12 mouse cellular contexts compared by ENCODE assay signal in the genomic region with DNA sequence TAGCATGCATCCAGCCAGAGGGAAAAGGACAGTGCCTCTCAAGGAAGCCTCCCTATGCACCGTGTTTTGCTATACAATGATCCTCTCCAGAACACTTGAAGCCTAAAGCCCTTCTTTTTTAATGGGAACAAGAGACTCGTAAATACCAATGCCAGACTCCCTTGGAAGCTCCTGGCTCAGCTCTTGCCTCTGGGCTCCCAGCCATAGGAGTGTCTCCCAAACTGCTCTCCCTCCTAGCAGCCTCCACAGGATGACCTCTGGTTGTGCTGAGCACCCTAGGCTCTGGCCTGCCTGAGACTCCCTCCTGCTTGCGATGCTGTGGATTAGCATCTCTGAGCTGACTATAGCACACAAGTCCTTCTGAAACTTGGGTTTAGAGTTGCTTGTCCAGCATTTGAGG. TPM values are rescaled to one million over a fixed set of nuclear protein-coding genes. Genes with fewer than 3 reads are reported as not detected.
A peak's percentile ranks its signal among the peaks of the same experiment; 100 is the strongest.
DNase-seq lines count a peak whose midpoint lies in the region; ATAC-seq and TF ChIP-seq lines count a peak whose summit lies in the region.
"Had no signal": no experiment of that assay in that cellular context is flagged by ENCODE, and none has a peak within 500 bp of the region (broad histone marks: within the 10 kb centered on the region; RNA-seq: fewer than 3 reads in every experiment).

No protein-coding gene starts in this region.

- H3K27me3 ChIP-seq in kidney, adult 2 months (replicated peaks; ENCODE audit: control insufficient read depth, insufficient read depth, low read length), result no peaks in the 10 kb centered on the region
- no peaks in the 10 kb centered on the region for H3K27me3 ChIP-seq in kidney, embryonic 14.5 days (ENCODE audit: control insufficient read depth, insufficient read depth, low read length)
- no peaks in the 10 kb centered on the region for H3K27me3 ChIP-seq in limb, embryonic 15.5 days
- H3K27me3 ChIP-seq in midbrain, embryonic 15.5 days (replicated peaks), result 0 out of 2 replicates have a peak, but pooled peaks cover 5% of the 10 kb centered on the region

- no peak for TF ChIP-seq POLR2A in kidney, adult 2 months (IDR thresholded peaks at IDR 0.05; ENCODE audit: low read depth, low read length)

- no peak overlapping the region for H3K9ac ChIP-seq in kidney, embryonic 14.5 days (ENCODE audit: low read depth, low read length)
- no peak overlapping the region for H3K9ac ChIP-seq in limb, embryonic 15.5 days
- H3K9ac ChIP-seq in midbrain, embryonic 15.5 days, result no peak overlapping the region

- 73% methylated on average over 3 of the region's 3 CpGs for WGBS in kidney, adult 2 months
- 49% methylated on average over 3 of the region's 3 CpGs for WGBS in kidney, embryonic 14.5 days
- 23% methylated on average over 3 of the region's 3 CpGs for WGBS in limb, embryonic 15.5 days
- 62% methylated on average over 3 of the region's 3 CpGs for WGBS in midbrain, embryonic 15.5 days

- H3K9me3 ChIP-seq in kidney, embryonic 14.5 days (ENCODE audit: control insufficient read depth, low read length), result no peaks in the 10 kb centered on the region
- H3K9me3 ChIP-seq in limb, embryonic 15.5 days, result no peaks in the 10 kb centered on the region
- H3K9me3 ChIP-seq in midbrain, embryonic 15.5 days, result no peaks in the 10 kb centered on the region
- H3K9me3 ChIP-seq: G1E had no signal

- no peaks in the 10 kb centered on the region for H3K4me1 ChIP-seq in kidney, adult 2 months (ENCODE audit: control insufficient read depth, insufficient read depth, low read length)
- H3K4me1 ChIP-seq in kidney, embryonic 14.5 days (ENCODE audit: control insufficient read depth, insufficient read depth, low read length), result peaks cover 11% of the 10 kb centered on the region
- H3K4me1 ChIP-seq in limb, embryonic 15.5 days, result peaks cover 64% of the 10 kb centered on the region
- no peaks in the 10 kb centered on the region for H3K4me1 ChIP-seq in midbrain, embryonic 15.5 days

- no peak for ATAC-seq in kidney, embryonic 14.5 days (ENCODE audit: low FRiP score, low TSS enrichment)
- peak; percentile 69; the same call in 1 of the 2 replicates for ATAC-seq in limb, embryonic 15.5 days (ENCODE audit: insufficient number of reproducible peaks, low FRiP score, low TSS enrichment, low read depth)
- ATAC-seq in midbrain, embryonic 15.5 days (replicated peaks), result no peak

- H3K4me3 ChIP-seq in kidney, adult 2 months (ENCODE audit: insufficient read depth, low read depth, low read length), result no peak overlapping the region
- H3K4me3 ChIP-seq in kidney, embryonic 14.5 days (ENCODE audit: low read length), result no peak overlapping the region
- no peak overlapping the region for H3K4me3 ChIP-seq in limb, embryonic 15.5 days
- H3K4me3 ChIP-seq in midbrain, embryonic 15.5 days, result no peak overlapping the region
- H3K4me3 ChIP-seq: left cerebral cortex, adult 2 months had no signal

- H3K36me3 ChIP-seq in kidney, adult 2 months (ENCODE audit: control insufficient read depth, insufficient read depth, low read length), result no peaks in the 10 kb centered on the region
- no peaks in the 10 kb centered on the region for H3K36me3 ChIP-seq in kidney, embryonic 14.5 days (ENCODE audit: control insufficient read depth, insufficient read depth, low read length)
- H3K36me3 ChIP-seq in limb, embryonic 15.5 days, result no peaks in the 10 kb centered on the region
- H3K36me3 ChIP-seq in midbrain, embryonic 15.5 days (replicated peaks), result no peaks in the 10 kb centered on the region
- H3K36me3 ChIP-seq: G1E had no signal

- H3K4me2 ChIP-seq in kidney, embryonic 14.5 days (replicated peaks; ENCODE audit: low read depth, low read length), result no peak overlapping the region
- no peak overlapping the region for H3K4me2 ChIP-seq in limb, embryonic 15.5 days
- no peak overlapping the region for H3K4me2 ChIP-seq in midbrain, embryonic 15.5 days
- H3K4me2 ChIP-seq: midbrain, embryonic 11.5 days had no signal

- peak; percentile 17 for DNase-seq in kidney, adult 2 months
- DNase-seq in cerebellum, adult 11-12 months, result peak; percentile 80
- DNase-seq in gastrocnemius, adult 8-10 months (ENCODE audit: low spot score in 2 of 2), result peak; percentile 62 to 72
- no peak for DNase-seq in embryo, embryonic 10.5 days (ENCODE audit: low spot score)
- DNase-seq in B cell, adult 2 months, result no peak
- DNase-seq: right cerebral cortex, postnatal 14 days had no signal

- H3K27ac ChIP-seq in kidney, adult 2 months (ENCODE audit: insufficient read depth, low read depth, low read length), result no peak overlapping the region
- no peak overlapping the region for H3K27ac ChIP-seq in kidney, embryonic 14.5 days (ENCODE audit: low read depth, low read length)
- H3K27ac ChIP-seq in limb, embryonic 15.5 days, result peak overlapping the region; percentile 75
- H3K27ac ChIP-seq in midbrain, embryonic 15.5 days, result no peak overlapping the region
- H3K27ac ChIP-seq: left cerebral cortex, adult 2 months had no signal

- TF ChIP-seq CTCF in kidney, adult 2 months (conservative IDR thresholded peaks at IDR 0.05; ENCODE audit: insufficient read depth, insufficient read length, low read depth, low read length), result no peak

RNA-seq across cellular contexts. Expression of a gene that starts 44.9 kb away (rescaled TPM):
- polyA plus RNA-seq in kidney, adult 2 months (2012; rRNA removed), result 10.1 and 10.7 TPM in 2 replicates
- 31.4 and 33.7 TPM in 2 replicates for polyA plus RNA-seq in kidney, embryonic 14.5 days (2014; fragmentation: Nextera tagmentation; extraction: Ambion mirVana)
- 1 to 10 TPM; 6.2 to 6.9 (median 6.4) TPM for total RNA-seq in gastrocnemius, adult 8-10 months (2022)
- polyA plus RNA-seq in limb, embryonic 15.5 days (2015; fragmentation: Nextera tagmentation; extraction: Ambion mirVana), result 24.1 and 26.0 TPM in 2 replicates
- 17.3 and 18.8 TPM in 2 replicates for polyA plus RNA-seq in midbrain, embryonic 15.5 days (2015; fragmentation: Nextera tagmentation; extraction: Ambion mirVana)

RNA-seq across cellular contexts. Expression of a gene that starts 44.9 kb away (rescaled TPM):
- 9.8 and 11.4 TPM in 2 replicates for polyA plus RNA-seq in kidney, adult 2 months (2012; rRNA removed)
- polyA plus RNA-seq in kidney, embryonic 14.5 days (2014; fragmentation: Nextera tagmentation; extraction: Ambion mirVana), result 38.5 and 38.8 TPM in 2 replicates
- 10 to 100 TPM; 26.3 to 31.9 (median 27.3) TPM for total RNA-seq in gastrocnemius, adult 8-10 months (2022)
- polyA plus RNA-seq in limb, embryonic 15.5 days (2015; fragmentation: Nextera tagmentation; extraction: Ambion mirVana), result 38.5 and 38.9 TPM in 2 replicates
- polyA plus RNA-seq in midbrain, embryonic 15.5 days (2015; fragmentation: Nextera tagmentation; extraction: Ambion mirVana), result 64.5 and 66.3 TPM in 2 replicates

Comparison
In these comparisons a context has a peak if more than half of its experiments do, and no peak if none do; other contexts are left out.
1. DNase-seq: peak in kidney, adult 2 months (single experiment), cerebellum, adult 11-12 months (single experiment) and gastrocnemius, adult 8-10 months (2 of 2); none in embryo, embryonic 10.5 days (single experiment) and B cell, adult 2 months (0 of 2).